Mouse (Mus musculus) liver, embryonic 12.5 days (tissue): ENCODE data around the gene Mn1. TPM values are rescaled to one million over a fixed set of nuclear protein-coding genes. Genes with fewer than 3 reads are reported as not detected.

ENCODE experiments used
- ATAC-seq: fragments of 200-750 bp; cut with Nextera tagmentation; 2 replicates; pipeline ENCODE4 v1.8.0; 2017; ENCODE audit warnings: moderate number of reproducible peaks, mild to moderate bottlenecking, moderate library complexity
- H3K27ac ChIP-seq: fragments of 300-500 bp; sonication (generic); 2 replicates; pipeline ENCODE4 v1.5.1; 2016; ENCODE audit warnings: mild to moderate bottlenecking
- H3K27me3 ChIP-seq: fragments of 300-500 bp; sonication (generic); replicated peaks from 2 replicates; pipeline ENCODE4 v1.6.1; 2016; ENCODE audit warnings: mild to moderate bottlenecking, moderate library complexity
- H3K36me3 ChIP-seq: fragments of 300-500 bp; sonication (generic); 2 replicates; pipeline ENCODE4 v1.6.1; 2016; ENCODE audit warnings: mild to moderate bottlenecking, moderate library complexity
- H3K4me1 ChIP-seq: fragments of 300-500 bp; sonication (generic); 2 replicates; pipeline ENCODE4 v1.6.1; 2016
- H3K4me2 ChIP-seq: fragments of 300-500 bp; sonication (generic); 2 replicates; pipeline ENCODE4 v1.6.1; 2016; ENCODE audit warnings: mild to moderate bottlenecking, moderate library complexity
- H3K4me3 ChIP-seq: fragments of 300-500 bp; sonication (generic); 2 replicates; pipeline ENCODE4 v1.5.1; 2016; ENCODE audit warnings: mild to moderate bottlenecking, moderate library complexity
- H3K9ac ChIP-seq: fragments of 300-500 bp; sonication (generic); 2 replicates; pipeline ENCODE4 v1.6.1; 2016; ENCODE audit warnings: mild to moderate bottlenecking, moderate library complexity
- H3K9me3 ChIP-seq: fragments of 300-500 bp; sonication (generic); replicated peaks from 2 replicates; pipeline ENCODE4 v1.6.1; 2016; ENCODE audit warnings: mild to moderate bottlenecking, moderate library complexity
- WGBS: fragments of 180-500 bp; shearing (Covaris S2); methylation state at CpG from one replicate; pipeline ENCODE4 v1.1.7; 2016; ENCODE audit not compliant: insufficient replicate concordance; 5-methylcytosine and 5-hydroxymethylcytosine counted together
- polyA plus RNA-seq: library from polyadenylated mRNA; unstranded; fragments of >200 nt; fragmentation: Nextera tagmentation; extraction: Ambion mirVana; gene quantifications from 2 replicates; pipeline ENCODE4 v1.2.1, GENCODE M21; 2016

Gene Mn1
- polyA plus RNA-seq, result 2.4 and 3.1 TPM in 2 replicates

DNA sequence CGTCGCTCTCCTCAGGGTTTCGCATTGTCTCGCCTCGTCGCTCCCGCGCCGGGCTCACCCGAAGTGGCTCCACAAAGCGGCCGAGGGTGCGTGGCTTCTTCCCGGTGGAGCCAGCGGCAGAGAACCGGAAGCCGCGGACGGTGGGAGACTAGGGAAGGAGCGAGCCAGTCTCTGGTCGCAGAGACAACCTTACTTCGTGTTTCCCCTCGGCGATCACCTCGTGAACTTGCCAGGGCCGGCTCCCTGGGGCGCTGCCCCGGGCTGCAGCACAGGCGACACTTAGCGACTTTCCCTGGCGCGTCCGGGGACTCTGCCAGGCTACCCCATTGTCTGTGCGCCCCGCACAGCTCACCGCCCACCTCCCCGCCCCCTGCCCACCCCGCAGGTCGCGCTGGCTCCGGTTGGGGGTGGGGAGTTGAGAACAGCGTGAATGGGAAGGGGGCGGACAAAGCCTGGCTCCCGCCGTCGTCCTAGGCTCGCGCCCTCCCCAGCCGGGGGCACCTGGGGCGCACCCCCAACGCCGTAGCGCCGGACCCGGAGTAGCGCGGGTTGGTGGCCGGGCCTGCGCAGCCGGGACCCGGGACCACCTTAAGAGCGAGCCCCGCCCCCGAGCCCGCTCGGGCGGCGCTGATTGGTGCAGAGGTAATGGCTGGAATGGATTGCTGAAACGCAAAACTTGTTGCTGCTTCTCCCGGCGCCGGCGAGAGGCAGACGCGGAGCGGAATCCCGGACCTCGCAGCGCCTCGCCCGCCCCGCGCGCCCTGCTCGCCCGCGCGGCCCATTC lies at the start of gene Mn1:
TSS of gene Mn1 (plus strand) at position 772 of the 784 bp plus-strand sequence.
- Histone ChIP-seq H3K36me3 (peaks cover 9% of the 10 kb centered on the region), H3K9me3 (no peaks in the 10 kb centered on the region), H3K27ac (peak within 1 kb of the TSS; percentile 45), H3K4me3 (peak within 1 kb of the TSS; percentile 58), H3K9ac (peak within 1 kb of the TSS; percentile 63), H3K4me2 (peak within 1 kb of the TSS; percentile 70), H3K4me1 (peaks cover 23% of the 10 kb centered on the region), H3K27me3 (peaks cover 96% of the 10 kb centered on the region)
- ATAC-seq, result peak; percentile 58
- under 1% methylated on average over 73 of the region's 88 CpGs for WGBS

DNA sequence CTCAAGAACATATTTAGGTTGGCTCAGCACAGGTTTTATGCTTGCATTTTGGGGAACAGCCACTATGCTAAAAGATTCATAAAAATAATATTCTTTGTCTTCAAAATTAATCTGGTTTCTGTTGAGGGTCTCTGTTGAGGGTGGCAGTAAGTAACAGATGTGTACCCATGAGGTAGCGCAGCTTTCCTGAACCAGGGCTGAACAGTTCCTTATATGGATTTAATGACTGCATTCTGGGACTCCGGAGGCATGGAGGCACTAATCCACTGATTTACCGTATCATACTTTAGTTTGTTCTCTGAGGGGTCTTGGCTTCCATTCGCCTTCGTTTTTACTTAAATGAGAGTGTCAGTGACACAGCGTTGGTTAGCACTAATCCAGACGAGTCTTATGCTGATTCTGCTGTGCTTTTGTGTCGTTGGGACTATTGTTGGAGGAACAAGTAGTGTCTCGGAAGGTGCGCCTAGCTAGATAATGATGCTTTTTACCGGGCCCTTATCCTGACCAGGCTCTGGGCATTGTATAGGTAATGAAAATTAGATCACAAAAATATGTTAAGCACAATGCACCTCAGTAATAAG lies 49.1 kb upstream of the Mn1 start:
- Histone ChIP-seq H3K27me3 (no peaks in the 10 kb centered on the region), H3K4me2 (no peak overlapping the region), H3K9me3 (no peaks in the 10 kb centered on the region), H3K9ac (no peak overlapping the region), H3K4me3 (no peak overlapping the region), H3K27ac (no peak overlapping the region), H3K4me1 (no peaks in the 10 kb centered on the region), H3K36me3 (peaks cover 92% of the 10 kb centered on the region)
- no peak for ATAC-seq
- 86% methylated on average over 11 of the region's 11 CpGs for WGBS

DNA sequence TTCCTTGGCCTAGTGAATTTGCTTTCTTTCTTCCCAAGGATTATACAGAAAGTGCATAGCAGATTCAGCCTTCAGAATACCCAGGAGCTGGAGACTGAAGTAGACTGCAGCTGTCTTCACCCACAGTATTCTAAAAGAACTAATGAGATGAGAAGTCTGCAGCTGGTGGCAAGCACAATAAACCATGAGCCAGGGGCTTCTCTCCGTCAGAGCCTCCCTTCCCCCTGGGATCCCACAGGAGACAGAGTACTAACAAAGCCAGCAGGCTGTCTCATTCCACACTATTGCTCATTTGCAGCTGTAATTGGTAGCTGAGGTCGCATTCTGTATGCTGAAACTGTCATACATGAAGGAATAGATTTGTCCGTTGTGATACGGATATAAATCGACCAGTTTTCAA lies 48.6 kb upstream of the Mn1 start:
- H3K4me3 ChIP-seq, result no peak overlapping the region
- no peak overlapping the region for H3K27ac ChIP-seq
- H3K27me3 ChIP-seq, result no peaks in the 10 kb centered on the region
- no peaks in the 10 kb centered on the region for H3K4me1 ChIP-seq
- no peaks in the 10 kb centered on the region for H3K9me3 ChIP-seq
- 85% methylated on average over 5 of the region's 5 CpGs for WGBS
- no peak overlapping the region for H3K4me2 ChIP-seq
- H3K36me3 ChIP-seq, result peaks cover 93% of the 10 kb centered on the region
- H3K9ac ChIP-seq, result no peak overlapping the region
- ATAC-seq, result no peak

DNA sequence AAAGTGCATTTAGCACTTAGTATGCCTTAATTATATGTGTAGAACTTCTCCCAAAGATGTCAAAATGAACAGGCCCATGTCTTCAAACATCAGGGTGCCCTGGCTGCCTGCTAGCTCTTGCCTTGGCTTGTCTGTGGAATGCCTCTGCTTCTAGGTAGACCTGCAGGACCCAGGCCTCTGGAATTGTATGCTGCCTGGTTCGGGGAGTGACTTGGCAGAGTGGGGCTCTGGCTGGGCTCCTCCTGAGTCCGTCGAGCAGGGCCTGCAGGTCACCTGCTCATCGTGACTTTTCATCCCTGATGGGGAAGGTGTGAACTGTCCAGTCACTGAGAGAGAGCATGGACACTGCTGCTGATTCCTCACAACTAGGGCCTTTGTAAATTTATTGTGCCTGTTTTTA lies 41.5 kb upstream of the Mn1 start:
- H3K9me3 ChIP-seq, result no peaks in the 10 kb centered on the region
- no peak overlapping the region for H3K4me2 ChIP-seq
- 81% methylated on average over 4 of the region's 4 CpGs for WGBS
- no peak for ATAC-seq
- H3K9ac ChIP-seq, result no peak overlapping the region
- H3K27ac ChIP-seq, result no peak overlapping the region
- H3K27me3 ChIP-seq, result no peaks in the 10 kb centered on the region
- H3K4me1 ChIP-seq, result 0 out of 2 replicates have a peak, but pooled peaks cover 10% of the 10 kb centered on the region
- H3K36me3 ChIP-seq, result peaks cover 98% of the 10 kb centered on the region
- no peak overlapping the region for H3K4me3 ChIP-seq

DNA sequence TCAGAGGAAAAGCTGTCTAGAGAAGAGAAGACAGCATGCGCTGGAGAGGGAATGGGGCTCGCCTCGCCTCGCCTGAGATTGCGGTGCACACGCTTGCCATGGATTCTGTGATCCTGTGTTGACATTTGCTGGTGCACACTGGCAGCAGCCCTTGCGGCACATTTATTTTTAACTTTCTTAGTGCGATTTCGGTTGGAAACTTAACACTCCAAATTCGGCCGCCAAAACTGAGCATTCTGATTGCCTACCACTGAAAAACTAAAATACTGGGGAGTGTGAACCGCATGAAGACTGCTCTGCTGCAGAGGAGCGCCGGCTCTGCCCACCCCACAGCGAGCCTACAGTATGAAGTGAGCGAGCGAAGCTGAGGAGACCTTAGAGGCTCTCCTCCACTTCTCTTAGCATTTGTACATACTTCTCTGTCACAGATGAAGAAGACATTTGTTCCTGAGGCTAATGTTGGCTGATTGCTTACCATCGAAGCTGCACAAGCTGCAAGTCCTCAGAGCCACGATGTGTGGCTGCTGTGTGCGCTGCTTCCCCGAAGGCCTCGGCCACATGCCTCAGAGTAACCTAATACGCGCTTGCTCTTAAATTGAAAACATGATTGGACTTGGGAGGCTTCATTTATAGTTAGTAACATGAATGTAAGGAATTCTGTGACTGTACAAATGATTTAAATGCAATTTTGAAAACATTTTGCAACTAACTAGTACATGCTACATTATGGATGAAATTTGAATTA lies 40.7 kb upstream of the Mn1 start:
- 0 out of 2 replicates have a peak, but pooled peaks cover 10% of the 10 kb centered on the region for H3K4me1 ChIP-seq
- 89% methylated on average over 24 of the region's 24 CpGs for WGBS
- no peaks in the 10 kb centered on the region for H3K9me3 ChIP-seq
- no peaks in the 10 kb centered on the region for H3K27me3 ChIP-seq
- H3K4me2 ChIP-seq, result no peak overlapping the region
- H3K36me3 ChIP-seq, result peaks cover 98% of the 10 kb centered on the region
- no peak overlapping the region for H3K4me3 ChIP-seq
- no peak overlapping the region for H3K27ac ChIP-seq
- no peak for ATAC-seq
- H3K9ac ChIP-seq, result no peak overlapping the region

DNA sequence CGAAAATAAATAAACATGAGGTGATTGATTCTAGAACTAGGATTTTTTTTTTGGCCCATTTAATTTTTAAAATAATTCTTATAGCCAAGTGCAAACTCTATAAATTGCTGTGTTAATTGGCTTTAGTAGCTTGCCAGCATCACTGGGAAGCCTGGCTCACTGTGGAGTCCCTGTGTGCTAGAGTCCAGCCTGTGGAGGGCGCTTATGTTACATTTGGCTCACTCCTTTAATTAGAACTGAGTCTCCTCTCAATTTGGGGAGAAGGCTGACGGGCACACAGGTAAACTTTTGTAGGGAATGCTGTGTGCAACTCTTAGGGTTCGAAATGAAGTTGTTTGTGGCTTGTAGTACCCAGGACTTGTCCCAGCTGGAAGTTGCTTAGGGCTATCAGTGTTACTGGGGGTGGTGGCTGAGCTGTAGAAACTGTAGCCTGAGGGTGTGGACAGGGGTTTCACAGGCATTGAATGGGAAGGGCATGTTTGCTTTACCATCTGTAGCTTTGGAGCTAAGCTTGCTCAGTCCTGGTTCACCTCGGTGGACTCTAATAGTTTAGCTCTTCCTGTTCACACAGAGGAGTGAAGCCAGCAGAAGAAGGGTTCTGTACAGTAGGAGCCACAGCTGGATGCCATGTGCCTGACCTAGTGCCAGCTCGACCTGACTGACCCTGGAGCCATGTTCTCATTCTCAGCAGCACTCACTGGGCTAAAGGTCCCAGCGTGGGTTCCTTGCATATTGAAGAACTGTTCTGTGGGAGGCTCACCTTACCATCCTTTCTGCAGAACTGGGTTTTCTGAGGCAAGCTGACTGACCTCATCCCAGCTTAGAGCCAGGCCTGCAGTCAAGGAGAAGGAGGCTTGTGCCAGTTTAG lies 38.8 kb upstream of the Mn1 start:
- no peak overlapping the region for H3K4me3 ChIP-seq
- no peak; the same call in 1 of the 2 replicates for ATAC-seq
- H3K9ac ChIP-seq, result no peak overlapping the region
- H3K4me1 ChIP-seq, result 0 out of 2 replicates have a peak, but pooled peaks cover 10% of the 10 kb centered on the region
- H3K36me3 ChIP-seq, result peaks cover 95% of the 10 kb centered on the region
- no peak overlapping the region for H3K27ac ChIP-seq
- WGBS, result 77% methylated on average over 7 of the region's 7 CpGs
- H3K4me2 ChIP-seq, result no peak overlapping the region
- H3K27me3 ChIP-seq, result no peaks in the 10 kb centered on the region
- no peaks in the 10 kb centered on the region for H3K9me3 ChIP-seq

DNA sequence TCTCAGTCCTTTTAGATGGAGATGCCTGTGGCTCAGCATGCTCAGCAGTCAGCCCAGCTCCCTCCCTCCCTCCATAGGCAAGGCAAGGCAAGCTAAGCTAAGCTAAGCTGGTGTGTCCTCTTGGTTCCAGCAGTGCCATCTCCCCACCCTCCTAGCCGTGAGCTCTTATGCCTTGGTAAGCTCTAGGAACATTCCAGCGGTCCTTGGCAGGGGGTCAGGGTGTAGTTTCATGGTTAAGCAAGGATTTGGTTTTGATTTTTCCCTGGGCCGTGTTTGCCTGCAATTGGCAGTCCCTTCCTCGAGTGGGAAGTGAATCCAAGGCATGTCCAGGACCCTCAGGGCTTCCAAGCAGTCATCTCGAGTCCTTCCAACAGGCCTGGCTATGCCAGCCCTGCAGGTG lies 33.8 kb upstream of the Mn1 start:
- 0 out of 2 replicates have a peak, but pooled peaks cover 9% of the 10 kb centered on the region for H3K4me1 ChIP-seq
- H3K27me3 ChIP-seq, result no peaks in the 10 kb centered on the region
- WGBS, result 77% methylated on average over 5 of the region's 5 CpGs
- no peak overlapping the region for H3K27ac ChIP-seq
- peaks cover 97% of the 10 kb centered on the region for H3K36me3 ChIP-seq
- H3K4me2 ChIP-seq, result no peak overlapping the region
- H3K9ac ChIP-seq, result no peak overlapping the region
- no peak overlapping the region for H3K4me3 ChIP-seq
- H3K9me3 ChIP-seq, result no peaks in the 10 kb centered on the region
- ATAC-seq, result no peak

DNA sequence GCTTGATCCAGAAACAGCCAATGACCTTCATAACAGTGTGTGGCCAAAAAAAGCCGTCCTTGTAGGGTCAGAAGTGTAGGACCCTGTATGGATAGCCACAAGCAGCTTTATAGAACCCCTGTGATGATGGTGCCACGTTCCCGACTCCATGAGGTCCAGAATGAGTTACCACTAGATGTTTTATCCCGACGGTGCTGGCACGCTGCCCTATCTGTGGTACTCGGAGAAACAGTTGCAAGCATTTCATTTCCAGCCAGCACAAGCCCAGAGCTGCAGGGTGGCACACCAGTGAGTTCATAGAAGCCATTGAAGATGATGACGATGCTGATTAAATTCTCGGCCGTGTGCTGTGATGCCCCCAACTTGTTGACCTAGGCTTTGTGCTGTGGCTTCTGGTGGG lies 26.3 kb upstream of the Mn1 start:
- Histone ChIP-seq H3K36me3 (peaks cover 33% of the 10 kb centered on the region), H3K27me3 (0 out of 2 replicates have a peak, but pooled peaks cover 3% of the 10 kb centered on the region), H3K4me3 (no peak overlapping the region), H3K27ac (no peak overlapping the region), H3K9me3 (no peaks in the 10 kb centered on the region), H3K9ac (no peak overlapping the region), H3K4me1 (peaks cover 10% of the 10 kb centered on the region), H3K4me2 (no peak overlapping the region)
- ATAC-seq, result no peak
- WGBS, result 80% methylated on average over 10 of the region's 10 CpGs

DNA sequence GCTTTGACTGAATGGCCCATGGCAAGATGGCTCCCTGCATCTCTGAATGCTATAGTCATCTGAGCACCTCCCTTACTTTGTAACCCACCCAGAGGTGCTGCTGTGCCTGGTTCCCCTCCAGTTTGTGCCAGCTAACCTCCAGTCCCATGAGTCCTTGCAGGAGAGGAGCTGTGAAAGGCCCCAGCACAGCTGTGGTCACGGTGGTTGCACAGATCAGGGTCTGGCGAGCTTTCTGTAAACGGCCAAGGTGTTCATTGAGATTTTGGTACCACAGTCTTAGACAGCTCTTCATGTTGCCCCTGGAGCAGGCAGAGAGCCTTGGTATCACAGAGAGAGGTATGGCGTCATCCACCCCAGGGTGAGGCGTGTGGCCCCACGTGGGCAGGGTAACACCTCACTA lies 25.7 kb upstream of the Mn1 start:
- Histone ChIP-seq H3K9ac (no peak overlapping the region), H3K36me3 (peaks cover 28% of the 10 kb centered on the region), H3K4me2 (no peak overlapping the region), H3K4me3 (no peak overlapping the region), H3K27me3 (0 out of 2 replicates have a peak, but pooled peaks cover 3% of the 10 kb centered on the region), H3K9me3 (no peaks in the 10 kb centered on the region), H3K4me1 (peaks cover 10% of the 10 kb centered on the region), H3K27ac (no peak overlapping the region)
- ATAC-seq, result no peak
- WGBS, result 61% methylated on average over 6 of the region's 6 CpGs

DNA sequence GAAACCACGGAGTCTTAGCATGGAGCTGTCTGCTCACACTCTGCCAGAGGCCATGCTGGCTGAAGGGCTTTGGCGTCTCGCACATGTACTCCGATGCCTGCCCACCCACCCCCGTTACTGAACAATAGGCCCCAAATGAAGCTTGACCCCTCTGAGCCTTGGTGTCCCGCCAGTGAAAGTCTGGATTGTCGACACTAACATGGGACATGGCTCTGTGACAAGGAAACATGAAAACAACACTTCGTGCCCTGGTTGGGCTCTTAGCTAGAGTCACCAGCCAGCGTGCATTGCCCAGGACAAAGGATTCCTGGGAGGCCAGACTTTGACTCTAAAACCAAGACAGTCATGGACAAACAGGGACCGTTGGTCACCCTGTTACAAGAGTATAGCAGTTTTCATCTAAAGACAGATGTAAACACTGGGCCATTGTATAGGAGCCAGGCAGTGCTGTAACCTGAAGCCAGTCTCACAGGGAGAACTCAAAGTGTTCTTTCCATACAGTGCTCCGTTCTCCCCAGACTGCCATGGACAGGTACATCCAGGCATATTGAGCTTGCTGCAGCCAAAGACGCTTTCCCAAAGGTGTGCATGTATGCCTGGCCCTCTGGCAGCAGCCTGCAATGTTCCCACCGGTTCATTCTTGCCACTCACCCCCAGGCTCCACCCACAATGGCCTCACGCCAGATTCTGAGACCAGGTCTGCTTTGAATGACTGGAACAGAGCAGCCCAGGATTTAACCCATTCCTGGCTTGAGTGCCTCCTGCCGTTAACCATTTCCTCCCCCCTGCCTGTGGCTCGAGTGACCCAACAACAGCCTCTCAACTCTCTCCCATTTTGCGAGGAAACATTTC lies 23.6 kb upstream of the Mn1 start:
- Histone ChIP-seq H3K9me3 (no peaks in the 10 kb centered on the region), H3K4me2 (peak overlapping the region; percentile 5; the same call in 1 of the 2 replicates), H3K36me3 (peaks cover 8% of the 10 kb centered on the region), H3K9ac (no peak overlapping the region), H3K4me3 (no peak overlapping the region), H3K27me3 (peaks cover 22% of the 10 kb centered on the region; the same call in 1 of the 2 replicates), H3K4me1 (peaks cover 10% of the 10 kb centered on the region), H3K27ac (no peak overlapping the region)
- WGBS, result 37% methylated on average over 17 of the region's 17 CpGs
- ATAC-seq, result peak; percentile 39; the same call in 1 of the 2 replicates
